Mouse (Mus musculus): ENCODE measurements around the gene Cd33. TPM values are rescaled to one million over a fixed set of nuclear protein-coding genes. Genes with fewer than 3 reads are reported as not detected.

Cd33 gene
- under 1 TPM; 0.96 to 1.00 TPM for total RNA-seq (2021)
- long read RNA-seq, experiment 1, full-length matches to known transcripts: 1 of 1 reads
- long read RNA-seq, experiment 1, partial matches to known transcripts: 0 of 1 reads
- long read RNA-seq, experiment 1, other reads (novel, unspliced or antisense): 0 of 1 reads
- long read RNA-seq, experiment 2: 0 reads

DNA sequence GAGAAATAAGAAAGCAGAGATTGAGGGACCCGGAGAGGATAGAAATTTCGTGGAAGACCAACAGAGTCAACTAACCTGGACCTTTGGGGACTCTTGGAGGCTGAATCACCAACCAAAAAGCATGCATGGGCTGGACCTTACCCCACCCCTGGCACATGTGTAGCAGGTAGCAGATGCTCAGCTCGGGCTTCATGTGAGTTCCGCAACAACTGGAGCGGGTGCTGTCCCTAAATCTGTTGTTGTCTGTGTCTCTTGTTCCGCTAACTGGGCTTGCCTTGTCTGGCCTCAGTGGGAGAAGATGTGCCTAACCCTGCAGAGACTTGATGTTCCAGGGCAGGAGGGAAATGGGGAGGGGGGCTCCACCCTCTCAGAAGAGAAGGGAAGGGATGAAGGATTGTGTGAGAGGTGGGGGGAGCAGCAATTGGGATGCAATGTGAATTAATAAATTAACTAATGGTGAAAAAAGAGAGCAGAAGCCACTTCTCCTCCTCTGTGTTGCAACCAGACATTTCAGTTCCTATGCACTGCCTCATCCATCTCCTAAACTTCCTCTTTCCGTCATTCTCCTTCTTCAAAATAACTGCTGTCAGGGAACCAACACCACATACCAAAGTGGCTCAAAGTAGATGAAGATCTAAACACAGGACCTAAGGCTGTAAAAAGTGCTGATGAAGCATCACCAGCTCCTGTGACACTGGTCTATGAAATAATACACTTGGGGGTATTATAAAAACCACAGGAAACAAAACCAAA lies at the start of gene Cd33:
Gene Cd33, minus strand, starts transcription at position 204 of the 753 bp plus-strand sequence.
- DNase-seq: no peak

DNA sequence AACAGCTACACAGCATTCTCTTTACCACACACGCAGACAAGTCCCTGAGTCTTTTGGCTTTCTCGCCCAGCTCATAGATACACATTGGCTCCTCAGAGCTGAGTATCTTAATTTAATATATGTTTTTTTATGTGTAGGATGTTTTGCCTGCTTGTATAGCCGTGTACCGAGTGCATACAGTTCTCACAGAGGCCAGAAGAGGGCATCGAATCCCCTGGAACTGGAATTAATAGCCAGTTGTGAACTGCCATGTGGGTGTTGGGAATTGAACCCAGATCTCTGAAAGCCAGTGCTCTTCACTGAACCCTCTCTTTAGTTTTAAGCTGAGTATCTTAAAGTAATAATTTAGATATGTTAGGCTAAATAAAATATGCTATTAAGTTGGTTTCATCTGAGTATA lies 40.6 kb upstream of the Cd33 start:
- no peak for DNase-seq

DNA sequence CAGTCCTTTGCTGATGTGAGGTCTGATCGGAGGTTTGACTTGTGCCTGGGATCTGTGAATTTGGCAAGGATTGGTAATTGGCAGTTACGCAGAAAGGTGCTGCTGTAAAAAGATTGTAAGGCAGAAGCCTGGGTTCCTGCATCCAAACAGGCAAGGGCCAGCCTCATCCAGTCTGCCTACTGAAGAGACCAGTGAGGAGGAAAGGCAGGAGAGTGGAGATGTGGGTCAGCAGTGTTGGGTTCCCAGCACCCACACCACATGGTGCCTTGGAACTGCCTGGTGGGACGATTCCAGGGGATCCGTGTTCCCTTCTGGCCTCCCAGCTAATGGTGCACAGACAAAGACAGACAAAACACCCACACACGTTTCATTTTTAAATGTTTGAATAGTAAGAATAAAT lies 36.3 kb upstream of the Cd33 start:
- no peak for DNase-seq

DNA sequence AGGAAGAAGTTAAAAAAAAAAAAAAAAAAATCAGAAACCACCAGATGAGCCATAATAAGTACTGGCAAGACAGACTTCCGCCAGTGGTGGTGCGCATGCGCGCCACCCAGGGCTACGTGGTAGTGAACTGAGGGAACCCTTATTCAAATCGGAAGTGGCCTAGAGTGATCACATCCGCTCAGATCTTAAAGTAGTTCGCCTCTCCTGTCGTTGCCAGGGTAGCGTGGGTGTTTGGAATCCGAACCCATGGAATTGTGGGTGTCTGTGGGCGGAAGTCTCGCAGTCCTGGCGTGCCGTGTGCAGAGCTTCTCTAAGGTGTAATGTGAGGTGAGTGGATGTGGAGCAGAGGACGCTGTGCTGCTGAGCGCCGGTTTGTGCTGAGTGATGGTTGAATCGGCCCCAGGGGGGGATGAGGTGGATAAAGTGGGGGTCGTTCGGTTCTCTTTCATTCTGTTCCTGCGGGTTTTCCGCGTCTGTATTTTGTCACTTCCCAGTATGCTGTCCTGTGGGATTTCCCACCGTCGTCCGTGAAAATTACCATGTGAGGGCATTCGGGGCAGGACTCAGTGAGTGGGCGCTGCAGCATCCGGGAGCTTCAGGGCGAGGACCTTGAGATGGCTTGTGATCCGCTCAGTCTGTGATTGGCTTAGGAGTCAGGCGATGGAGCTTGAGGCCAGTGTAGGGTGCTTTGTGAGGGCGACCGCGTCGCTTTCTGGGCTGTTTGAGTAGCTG lies 35.4 kb upstream of the Cd33 start, which contains the start of gene Zfp719:
Gene Zfp719, plus strand, starts transcription at position 171 of the 732 bp plus-strand sequence.
- peak; percentile 91 for DNase-seq

DNA sequence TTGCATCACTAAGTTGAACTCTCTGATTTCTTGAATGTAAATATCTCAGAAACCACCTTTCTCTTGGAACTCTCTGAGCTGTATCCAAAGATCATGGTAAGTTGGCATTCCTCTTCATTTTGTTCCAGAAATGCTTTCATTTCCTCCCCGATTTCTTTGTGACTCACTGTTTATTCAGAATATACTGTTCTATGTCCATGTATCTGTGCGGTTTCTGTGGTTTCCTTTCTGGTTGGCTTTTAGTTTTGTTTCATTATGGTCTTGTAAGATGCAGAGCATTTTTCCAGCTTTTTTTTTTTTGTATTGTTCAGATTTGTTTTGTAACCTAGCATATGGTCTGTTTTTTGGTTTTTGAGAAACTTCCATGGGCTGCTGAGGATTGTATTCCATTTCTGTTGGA lies 27.0 kb upstream of the Cd33 start:
- no peak for DNase-seq

DNA sequence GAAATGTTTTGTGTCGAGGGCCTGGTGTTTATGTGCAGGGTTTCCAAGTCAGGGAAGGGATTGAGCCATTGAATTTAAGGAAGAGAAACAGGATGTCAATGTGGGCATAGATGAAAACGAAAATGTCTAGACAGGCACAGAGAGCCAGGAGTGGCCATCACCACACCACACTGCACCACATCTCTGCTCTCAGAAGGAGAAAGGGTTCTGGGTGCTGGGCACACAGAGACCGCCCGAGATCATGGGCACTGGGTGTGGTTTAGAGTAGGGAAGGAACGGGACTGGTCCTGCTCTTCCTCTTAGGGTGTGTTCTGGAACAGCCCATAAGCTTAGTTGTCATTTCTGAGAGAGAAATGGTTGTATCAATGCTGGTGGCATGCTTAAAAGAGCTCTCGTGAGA lies 19.1 kb upstream of the Cd33 start:
- no peak for DNase-seq

DNA sequence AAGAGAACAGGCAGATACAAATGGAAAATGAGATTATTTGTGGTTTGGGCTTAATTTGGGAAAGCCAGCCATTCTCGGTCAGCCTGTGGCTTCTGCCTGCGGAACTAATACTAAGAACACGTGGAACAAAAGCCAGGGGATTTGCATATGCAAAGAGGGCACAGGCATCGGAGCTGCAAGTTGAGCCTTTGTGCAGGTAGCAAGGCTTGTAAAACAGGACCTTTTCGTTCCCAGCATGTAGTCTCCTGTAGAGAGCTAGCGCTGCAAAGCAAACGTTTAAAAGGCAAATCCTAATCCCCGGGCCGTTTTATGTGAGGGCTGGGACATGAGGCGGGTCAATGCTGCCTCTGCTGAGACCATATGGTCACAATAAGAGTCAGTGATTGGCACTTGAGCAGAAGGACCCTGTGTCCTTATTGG lies 18.4 kb upstream of the Cd33 start:
- no peak for DNase-seq

DNA sequence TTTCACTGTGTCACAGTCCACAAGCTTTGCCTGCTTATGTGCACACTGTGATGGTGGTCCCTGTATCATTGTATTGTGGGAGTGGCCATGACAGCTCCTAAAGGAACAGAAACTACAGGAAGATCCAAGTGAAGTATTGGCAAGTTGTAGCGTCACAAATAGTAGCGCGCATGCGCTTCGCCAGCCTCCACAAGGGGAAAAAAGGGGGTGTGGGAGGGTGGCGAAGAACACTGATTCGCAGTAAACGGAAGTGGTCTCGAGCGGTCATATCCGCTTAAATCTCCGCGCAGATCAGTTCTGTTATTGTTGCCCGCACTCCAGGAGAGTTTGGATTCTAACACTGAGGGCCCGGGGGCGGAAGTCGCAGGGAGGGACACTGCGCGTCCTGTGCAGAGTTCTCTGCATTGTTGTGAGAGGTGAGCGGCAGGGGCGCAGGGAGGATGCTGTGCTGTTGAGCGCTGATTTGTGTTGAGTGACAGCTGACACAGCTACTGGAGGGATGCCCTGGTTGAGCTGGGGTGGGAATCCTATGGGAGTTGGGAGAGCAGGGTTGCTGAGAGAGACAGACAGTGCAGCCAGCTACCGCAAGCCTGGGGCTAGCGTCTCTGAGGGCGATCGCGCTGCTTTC lies 17.9 kb upstream of the Cd33 start, which contains the start of gene Zfp658:
Gene Zfp658, plus strand, starts transcription at position 251 of the 628 bp plus-strand sequence.
- DNase-seq: peak; percentile 77

DNA sequence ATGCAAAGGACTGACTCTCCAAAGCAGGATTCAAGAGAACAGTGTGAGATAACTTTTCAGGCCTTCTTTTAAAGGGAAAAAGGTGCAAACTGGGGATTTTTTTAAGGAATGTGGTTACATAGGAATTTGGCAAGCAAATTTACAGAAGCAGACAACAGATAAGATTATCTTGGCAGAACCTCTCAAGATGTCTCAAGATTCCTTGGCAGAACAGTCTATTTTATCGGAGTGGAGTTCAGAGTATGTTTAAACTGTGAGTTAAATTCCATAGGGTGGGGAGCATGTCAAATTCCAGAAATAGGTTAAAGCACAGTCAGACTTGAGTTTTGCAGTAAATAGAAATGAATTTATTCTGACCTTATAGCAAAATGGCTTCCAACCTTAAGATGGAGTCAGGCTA lies 12.7 kb upstream of the Cd33 start:
- no peak for DNase-seq

DNA sequence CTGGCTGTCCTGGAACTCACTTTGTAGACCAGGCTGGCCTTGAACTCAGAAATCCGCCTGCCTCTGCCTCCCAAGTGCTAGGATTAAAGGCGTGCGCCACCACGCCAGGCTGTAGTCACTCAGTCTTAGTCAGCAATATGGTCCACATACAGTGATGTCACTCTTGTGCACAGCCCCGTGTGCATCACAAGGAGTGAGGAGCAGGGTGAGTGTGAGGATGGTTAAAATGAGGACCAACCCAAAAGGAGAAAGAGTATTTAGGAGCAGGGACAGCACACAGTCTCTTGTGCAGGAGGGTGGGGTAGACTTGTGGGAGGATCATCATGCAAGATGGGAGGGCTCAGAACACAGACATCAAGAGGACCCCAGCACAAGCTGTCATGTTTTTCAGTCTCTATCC lies 11.1 kb upstream of the Cd33 start:
- no peak for DNase-seq

DNA sequence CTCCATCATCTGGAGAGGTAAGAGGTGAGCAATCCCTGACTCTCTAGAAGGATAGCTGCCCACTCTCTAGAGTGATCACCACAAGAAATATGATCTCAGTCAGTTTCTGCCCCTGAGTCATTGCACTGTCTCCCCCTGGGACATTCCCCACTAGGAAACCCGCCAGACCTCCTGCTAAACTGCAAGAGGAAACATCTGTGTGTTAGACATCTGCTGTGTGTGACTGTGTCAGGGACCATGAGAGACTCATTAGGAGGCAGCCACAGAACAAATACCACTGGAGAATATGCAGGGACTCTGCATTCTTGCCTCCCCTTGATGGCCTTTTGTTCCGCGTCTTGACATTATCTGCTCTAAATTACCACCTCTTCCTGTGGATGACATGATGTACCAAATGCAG lies 10.3 kb upstream of the Cd33 start:
- DNase-seq: peak; percentile 34

DNA sequence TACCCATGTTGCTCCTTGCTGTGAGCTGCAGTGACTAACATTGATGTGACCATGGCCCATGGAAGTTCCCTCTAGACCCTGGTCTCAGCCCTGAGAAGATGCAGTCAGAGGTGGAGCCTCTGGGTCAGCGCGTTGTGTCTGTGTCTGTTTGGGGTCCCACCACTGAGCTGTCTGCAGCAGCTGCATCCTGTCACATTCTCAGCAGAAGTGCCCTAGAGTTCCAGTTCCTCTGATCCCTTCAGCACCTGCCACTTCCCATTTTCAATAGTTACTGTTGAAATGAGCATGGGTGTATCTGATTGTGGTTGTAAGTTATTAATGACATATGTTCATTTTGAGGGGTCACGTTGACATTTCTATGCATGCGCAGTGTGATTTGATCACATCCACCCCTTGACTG lies 8.9 kb upstream of the Cd33 start:
- no peak for DNase-seq

DNA sequence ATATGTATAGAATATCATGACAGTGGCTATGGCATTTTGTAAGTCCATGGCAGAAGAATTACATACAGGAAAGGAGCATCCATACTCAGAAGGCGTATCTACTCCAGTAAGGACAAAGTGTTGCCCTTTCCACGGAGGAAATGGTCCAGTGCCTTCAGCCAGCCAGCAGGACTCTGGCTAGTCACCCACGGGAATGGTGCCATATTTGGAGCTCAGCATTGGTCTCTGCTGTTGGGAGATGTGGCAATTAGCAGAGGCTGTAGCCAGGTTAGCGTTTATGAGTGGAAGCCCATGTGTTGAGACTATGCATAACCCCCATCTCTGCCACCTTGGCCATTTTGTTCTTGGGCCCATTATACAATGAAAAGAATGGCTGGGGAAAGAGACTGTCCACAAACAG lies 4.0 kb upstream of the Cd33 start:
- DNase-seq: no peak

DNA sequence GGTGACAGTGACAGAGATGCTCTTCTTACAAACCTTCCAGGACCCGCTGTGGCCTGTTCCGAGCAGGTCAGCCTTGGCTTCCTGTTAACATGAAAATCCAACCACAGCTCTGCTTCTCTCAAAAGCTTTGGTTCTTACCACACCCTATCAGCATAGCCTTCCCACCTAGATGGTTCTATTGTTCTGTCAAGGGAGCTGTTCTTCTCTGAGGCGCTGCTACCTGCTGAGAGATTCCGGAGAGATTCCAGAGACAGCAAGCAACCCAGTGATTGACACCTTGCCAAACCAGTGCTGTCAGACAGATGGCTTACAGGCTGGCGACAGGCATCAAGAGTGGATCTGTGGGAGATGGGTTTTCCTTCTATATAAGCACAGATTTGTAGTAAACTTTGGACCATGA lies 3.4 kb upstream of the Cd33 start:
- DNase-seq: no peak

DNA sequence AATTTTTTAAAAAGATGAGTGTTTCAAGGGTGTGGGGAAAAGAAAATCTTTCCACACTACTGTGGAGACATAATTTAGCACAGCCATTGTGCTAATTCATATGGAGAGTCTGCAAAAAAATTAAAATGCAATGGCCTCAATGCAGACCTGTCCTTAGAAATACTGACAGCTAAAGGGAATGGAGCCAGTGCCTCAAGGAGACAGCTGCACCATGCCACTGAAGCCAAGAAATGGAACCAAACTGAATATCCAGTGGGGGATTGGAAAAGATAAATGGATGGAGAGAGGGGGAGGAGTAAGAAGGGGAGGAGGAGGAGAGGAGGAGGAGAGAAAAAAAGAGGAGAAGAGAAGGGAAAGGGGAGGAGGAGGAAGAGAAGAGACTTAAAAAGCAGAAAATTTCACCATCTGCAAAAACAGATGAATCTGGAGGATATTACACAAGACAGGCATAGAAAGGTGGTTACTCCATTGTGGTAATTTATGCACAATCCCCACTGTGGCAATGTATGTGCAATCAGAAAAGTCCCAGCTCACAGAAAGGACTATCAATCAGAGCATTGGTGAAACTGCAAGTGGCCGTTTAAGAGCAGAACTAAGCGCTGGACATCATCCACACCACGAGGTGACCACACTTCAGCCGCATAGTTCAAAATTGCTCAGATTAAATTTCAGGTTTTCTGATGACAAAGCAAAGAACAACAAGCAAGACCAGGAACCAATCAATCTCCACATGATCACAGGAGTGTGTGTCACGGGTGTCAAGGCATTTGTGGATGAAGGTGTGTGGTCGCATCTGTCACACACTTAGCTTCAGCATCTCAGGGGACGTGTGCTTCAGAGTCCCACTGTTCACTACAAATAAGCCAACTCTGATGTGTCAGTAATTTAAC lies 1.7 kb upstream of the Cd33 start:
- DNase-seq: no peak

DNA sequence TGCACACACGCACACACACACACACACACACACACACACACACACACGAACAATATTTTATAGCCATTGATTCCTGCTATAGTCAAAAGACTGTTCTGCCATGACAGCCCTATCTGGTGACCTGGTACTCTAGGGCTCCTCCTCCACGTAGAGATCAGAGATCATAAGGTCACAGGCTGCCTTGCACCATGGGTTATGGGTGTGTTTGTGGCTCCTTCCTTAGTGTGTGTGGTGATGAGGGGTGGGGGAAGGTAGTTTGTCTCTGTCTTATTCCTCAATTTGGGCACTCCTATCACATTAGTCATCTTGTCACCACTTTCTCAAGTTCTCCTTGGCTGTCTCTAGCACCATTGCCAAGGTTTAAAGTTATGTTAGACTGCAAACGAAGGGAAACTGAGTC lies 5.7 kb downstream of the Cd33 start:
- DNase-seq: no peak

DNA sequence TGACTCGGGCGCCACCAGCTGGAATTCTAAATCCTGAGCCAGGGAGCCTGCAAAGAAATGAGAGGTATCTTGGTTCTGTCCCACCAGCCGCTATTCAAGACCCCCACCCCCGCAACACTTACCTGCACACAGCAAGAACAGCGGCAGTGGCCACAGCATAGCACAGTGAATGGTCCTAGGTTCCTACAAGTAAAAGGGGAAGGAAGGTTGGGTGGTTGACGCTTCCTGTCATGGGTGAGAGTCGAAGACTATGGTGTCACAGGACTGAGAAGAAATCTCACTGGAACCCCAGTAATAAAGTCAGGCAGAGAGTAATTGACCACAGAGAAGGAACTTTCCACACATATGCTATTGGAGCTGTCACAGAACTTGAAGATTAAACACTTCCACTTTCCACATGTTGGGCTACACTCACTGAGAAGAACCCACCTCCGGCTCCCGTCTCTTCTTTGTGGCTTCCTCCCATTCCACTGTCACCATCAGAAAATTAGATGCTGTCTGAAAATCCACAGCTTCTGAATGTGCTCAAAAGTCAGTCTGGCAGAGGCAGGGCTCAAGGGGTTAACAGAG lies 11.2 kb downstream of the Cd33 start:
- no peak for DNase-seq

DNA sequence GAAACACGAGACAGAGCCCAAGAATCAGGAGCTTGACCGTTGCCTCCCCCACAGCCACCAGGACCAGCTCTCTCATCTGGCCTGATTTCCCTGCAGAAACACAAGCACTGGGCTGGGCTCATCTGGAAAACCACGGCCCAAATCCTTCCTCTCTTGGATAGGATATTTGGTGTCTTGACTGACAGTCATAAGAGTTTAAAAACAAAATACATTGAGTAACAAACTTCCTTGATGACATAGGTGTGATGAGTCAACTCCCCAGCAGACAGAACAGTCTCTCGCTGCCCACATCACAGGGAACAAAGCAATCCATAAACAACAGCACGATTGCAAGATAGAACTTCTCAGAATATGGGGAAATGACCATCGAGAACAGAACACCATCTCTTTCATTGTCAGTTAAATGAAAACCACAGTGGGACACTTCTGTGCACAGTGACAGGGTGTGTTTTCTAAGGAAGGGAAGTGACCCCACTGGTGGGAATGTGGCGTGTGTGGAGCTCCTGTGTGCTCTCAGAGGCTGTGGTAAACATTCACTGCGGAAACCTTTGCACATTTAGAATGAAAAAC lies 13.9 kb downstream of the Cd33 start:
- DNase-seq: no peak

DNA sequence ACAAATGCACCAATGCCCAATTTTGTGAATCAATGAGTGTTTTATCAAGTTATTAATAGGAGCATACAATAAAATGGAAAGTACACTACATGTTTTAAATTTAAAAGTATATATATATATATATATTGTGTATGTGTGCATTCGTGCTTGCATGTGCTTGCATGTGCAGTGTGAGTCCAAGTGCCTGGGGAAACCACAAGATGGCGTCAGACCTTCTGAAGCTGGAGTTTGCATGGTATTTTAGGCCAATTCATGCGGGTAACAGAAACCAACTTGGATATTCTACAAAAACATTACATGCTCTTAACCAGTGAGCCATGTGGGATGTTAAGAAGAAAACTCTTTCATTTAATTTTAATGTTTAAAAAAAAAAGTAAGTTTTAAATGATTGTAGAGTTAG lies 18.9 kb downstream of the Cd33 start:
- no peak for DNase-seq

DNA sequence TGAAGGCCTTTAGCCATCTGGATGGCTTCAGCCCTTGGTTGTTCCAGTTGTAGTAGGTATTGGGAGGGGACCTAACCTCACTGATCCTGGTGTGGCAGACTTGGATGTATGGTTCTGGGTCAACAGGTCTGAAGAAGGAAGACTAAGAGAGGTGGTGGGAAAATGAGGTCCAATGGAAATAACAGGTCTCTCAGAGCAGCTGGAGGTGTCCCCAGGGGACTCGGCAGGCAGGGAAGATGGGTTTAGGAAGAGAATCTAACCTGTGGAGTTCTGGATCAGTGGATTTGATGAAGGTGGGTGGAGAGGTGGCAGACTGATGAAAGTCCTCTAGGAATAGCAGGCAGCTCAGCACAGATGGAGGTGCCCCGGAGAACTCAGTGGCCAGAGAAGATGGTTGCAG lies 21.5 kb downstream of the Cd33 start:
- no peak for DNase-seq

DNA sequence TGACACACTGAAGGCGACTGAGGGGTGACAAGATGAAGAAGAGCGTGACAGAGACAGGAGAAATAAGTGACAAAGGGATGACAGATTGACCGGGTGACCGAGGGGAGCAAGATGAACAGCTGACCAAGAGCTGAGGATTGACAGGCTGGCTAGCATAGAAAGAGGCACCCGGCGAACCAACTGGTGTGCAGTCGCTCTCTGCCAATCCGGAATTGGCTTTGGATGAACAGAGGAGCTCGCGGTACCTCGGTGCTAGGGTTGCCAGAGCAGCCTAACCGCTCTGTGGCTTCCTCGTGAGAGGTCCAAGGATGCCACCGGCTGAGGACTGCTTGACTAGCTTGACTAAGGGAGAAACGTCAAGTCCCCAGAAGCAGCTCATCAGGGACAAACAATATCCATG lies 25.9 kb downstream of the Cd33 start:
- no peak for DNase-seq
